Mouse (Mus musculus): ENCODE data around the gene Sptlc2.

The Sptlc2 gene

DNA sequence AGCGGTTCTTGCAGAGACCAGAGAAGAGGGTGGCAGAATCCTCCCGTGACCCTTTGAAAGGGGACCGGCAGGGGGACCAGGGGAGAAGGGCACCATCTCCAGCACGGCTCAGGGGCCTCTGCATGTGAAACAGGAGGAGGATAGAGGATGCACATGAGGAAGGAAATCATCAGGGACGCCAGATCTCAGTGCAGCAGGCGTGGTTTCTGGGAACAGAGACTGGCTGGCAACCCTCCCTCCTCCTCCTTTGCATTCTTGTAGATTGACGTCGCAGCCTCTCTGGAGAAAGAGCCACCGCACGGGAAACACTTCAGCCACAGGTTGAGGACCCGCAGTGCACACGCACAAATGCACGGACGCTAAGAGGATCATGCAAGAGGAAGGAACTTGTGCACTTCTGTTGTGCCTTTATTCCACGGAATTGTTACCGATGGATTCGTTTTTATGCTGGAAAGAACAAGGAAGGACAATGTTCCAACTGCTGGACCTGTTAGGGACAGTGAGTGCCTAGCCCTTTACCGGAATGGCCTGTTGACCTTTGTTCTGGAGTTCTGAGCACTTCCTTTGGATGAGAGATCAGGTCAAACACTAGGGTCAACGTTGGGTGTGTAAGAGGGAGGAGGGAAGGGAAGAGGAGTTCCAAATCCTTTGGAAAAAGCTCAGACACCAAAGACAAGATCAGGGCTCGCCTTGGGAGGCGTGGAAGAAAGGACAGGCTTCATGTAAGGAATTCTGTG is 19.9 kb upstream of the Sptlc2 start:
- DNase-seq (ENCODE audit: low read depth, low spot score) = no peak

DNA sequence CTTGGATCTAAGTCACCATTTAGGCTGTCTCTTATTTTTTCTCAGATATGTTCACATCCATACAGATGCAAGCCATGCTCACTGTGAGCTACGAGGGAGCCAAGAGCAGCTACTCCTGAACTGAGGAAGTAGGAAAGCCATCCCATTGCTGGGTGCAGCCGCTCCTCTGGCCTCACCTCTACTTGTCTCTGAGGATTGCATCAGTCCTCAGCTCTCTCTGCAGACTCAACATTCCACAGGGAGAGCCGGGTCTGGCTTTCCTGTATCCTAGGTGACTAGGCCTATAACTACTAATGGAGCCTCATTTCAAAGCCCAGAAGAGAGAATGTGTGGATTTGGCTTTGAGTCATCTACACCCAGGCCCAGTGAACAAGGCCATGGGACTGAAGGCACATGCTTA is 17.6 kb upstream of the Sptlc2 start:
- Histone ChIP-seq H3K27me3 (ENCODE audit: control insufficient read depth, insufficient read depth, low read length, poor library complexity, severe bottlenecking) (no peaks in the 10 kb centered on the region; the same call in 1 of the 2 replicates), H3K36me3 (ENCODE audit: control insufficient read depth, insufficient read depth, low read length, poor library complexity, severe bottlenecking) (no peaks in the 10 kb centered on the region)
- DNase-seq (ENCODE audit: low read depth, low spot score) = no peak

More for the DNA sequence above, 19.9 kb upstream of the Sptlc2 start:
- H3K36me3 ChIP-seq (ENCODE audit: control insufficient read depth, insufficient read depth, low read length, poor library complexity, severe bottlenecking) = no peaks in the 10 kb centered on the region
- H3K27me3 ChIP-seq (ENCODE audit: control insufficient read depth, insufficient read depth, low read length, poor library complexity, severe bottlenecking) = no peaks in the 10 kb centered on the region; the same call in 1 of the 2 replicates

DNA sequence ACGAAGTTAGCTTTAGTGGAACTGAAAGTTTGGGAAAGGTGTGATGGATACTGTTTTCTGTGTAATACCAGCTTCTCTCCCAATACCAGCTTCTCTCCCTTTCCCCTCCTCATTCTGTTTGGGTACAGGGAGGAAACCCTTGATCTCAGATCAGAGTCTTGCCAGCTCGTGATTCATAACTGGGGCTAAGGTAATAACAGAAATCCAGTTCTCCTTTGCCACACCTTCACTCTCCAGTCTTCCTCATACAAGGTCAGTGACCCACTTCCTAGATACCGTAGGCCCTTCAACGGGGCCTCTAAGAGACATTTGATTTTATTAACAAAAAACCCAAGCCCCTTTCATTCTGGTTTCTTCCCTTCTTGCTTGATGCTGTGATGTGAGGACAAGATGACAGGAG is 17.0 kb upstream of the Sptlc2 start:
- DNase-seq (ENCODE audit: low read depth, low spot score) = no peak
- H3K27me3 ChIP-seq (ENCODE audit: control insufficient read depth, insufficient read depth, low read length, poor library complexity, severe bottlenecking) = no peaks in the 10 kb centered on the region; the same call in 1 of the 2 replicates
- no peaks in the 10 kb centered on the region for H3K36me3 ChIP-seq (ENCODE audit: control insufficient read depth, insufficient read depth, low read length, poor library complexity, severe bottlenecking)

DNA sequence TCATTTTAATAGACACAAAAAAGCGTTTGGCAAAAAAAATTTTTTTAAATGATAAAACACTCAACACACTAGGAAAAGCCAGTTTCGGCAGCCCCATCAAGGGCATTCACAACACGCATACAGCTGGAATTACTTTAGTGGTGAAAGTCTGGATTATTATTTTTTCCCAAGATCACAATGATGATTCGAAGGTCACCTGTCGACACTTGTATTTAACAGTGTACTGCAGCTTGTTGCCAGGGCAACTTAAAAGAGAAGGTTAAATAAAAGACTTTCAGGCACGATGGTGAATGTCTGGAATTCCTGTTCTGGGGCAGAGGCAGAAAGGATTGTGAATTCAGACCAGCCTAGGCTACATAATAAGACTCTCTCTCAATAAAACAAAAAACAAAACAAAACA is 13.7 kb upstream of the Sptlc2 start:
- Histone ChIP-seq H3K27me3 (ENCODE audit: control insufficient read depth, insufficient read depth, low read length, poor library complexity, severe bottlenecking) (no peaks in the 10 kb centered on the region), H3K36me3 (ENCODE audit: control insufficient read depth, insufficient read depth, low read length, poor library complexity, severe bottlenecking) (no peaks in the 10 kb centered on the region)
- no peak for DNase-seq (ENCODE audit: low read depth, low spot score)

DNA sequence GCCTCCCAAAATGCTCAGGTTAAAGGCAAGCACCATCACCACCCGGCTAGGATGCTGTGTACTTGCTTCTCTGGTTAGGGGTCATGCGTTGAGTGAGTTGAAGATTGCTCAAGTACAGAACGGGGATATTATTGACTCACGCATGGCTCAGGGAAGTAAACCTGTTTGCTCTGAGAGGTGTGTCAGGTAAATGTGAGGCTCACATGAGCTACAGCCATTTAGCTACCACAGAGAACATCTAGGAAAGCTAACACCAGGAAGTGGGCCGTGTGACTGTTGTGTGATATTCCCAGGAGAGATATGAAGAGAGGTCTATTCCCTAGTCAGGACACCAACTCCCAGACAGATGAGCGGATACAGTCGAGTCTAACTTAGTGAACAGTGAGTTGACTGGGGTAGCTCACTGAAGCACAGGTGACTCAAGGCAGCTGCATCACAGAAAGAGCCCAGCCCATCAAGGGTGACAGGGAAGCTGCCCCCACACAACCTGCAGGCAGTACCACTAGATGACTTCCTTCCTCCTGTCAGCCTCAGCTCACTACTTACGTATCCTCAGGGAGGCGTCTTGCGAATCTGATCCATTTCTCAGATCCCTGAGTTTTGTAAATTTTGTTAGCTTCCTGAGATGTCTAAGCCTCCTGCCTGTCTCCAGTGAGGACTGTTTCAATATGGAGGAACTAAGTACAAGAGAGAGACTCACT is 11.1 kb upstream of the Sptlc2 start:
- H3K27me3 ChIP-seq (ENCODE audit: control insufficient read depth, insufficient read depth, low read length, poor library complexity, severe bottlenecking) = no peaks in the 10 kb centered on the region
- H3K36me3 ChIP-seq (ENCODE audit: control insufficient read depth, insufficient read depth, low read length, poor library complexity, severe bottlenecking) = no peaks in the 10 kb centered on the region
- no peak for DNase-seq (ENCODE audit: low read depth, low spot score)

DNA sequence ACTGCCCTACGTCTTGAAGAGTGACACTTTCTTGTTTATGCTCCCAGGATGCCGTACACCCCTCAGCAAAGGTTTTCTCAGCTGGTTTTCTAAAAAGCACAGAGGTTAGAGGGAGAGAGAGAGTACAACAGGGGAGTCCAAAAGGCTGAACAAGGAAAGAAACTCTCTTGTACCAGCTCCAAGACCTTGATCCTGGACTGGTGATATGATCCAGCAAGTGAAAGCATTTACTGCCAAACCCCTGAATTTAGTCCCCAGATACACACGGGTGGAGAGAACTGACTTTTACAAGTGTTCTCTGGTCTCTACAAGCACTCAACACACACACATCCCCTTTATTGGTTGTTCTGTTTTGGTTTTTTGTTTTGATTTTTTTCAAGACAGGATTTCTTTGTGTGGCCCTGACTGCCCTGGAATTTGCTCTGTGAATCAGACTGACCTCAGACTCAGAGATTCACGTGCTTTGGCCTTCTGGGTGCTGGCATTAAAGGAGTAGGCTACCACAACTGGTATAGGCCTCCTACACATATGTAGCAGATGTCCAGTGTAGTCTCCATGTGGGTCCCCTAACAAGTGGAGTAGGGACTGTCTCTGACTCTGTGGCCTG is 9.8 kb upstream of the Sptlc2 start:
- no peaks in the 10 kb centered on the region for H3K36me3 ChIP-seq (ENCODE audit: control insufficient read depth, insufficient read depth, low read length, poor library complexity, severe bottlenecking)
- H3K27me3 ChIP-seq (ENCODE audit: control insufficient read depth, insufficient read depth, low read length, poor library complexity, severe bottlenecking) = no peaks in the 10 kb centered on the region
- DNase-seq (ENCODE audit: low read depth, low spot score) = no peak

DNA sequence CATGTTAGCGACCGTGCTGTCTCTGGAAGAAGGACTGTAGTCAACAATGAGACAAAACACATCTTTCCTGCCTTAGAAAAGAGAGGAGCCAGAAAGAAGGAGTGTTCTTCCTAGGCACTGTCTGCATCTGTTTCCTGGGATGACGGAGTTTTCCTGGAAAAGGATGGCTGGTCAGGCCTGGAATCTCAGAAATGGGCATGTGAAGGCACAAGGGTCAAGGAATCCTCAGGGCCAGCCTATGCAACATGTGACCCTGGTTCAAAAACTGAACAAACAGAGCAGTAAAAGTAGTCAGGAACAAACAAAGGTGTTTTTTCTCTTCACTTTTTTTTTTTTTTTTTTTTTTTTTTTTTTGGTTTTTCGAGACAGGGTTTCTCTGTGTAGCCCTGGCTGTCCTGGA is 9.0 kb upstream of the Sptlc2 start:
- H3K36me3 ChIP-seq (ENCODE audit: control insufficient read depth, insufficient read depth, low read length, poor library complexity, severe bottlenecking) = no peaks in the 10 kb centered on the region
- DNase-seq (ENCODE audit: low read depth, low spot score) = no peak
- no peaks in the 10 kb centered on the region for H3K27me3 ChIP-seq (ENCODE audit: control insufficient read depth, insufficient read depth, low read length, poor library complexity, severe bottlenecking)

DNA sequence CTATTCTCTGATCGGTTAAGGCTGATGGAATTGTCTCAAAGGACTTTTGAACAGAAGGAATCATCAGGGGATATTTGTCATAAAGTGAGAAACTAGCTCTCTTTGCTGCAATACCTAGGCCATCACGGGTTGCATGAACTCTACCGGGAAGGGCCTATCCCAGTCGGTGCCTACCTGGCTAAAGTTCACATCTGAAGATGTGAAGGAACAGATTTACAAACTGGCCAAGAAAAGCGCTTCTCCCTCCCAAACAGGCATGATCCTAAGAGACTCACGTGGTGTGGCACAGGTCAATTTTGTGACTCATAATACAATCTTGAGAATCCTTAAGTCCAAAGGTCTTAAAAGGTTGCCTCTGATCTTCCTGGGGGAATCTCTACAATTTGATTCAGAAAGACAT is 6.2 kb upstream of the Sptlc2 start:
- no peaks in the 10 kb centered on the region for H3K27me3 ChIP-seq (ENCODE audit: control insufficient read depth, insufficient read depth, low read length, poor library complexity, severe bottlenecking)
- DNase-seq (ENCODE audit: low read depth, low spot score) = no peak
- no peaks in the 10 kb centered on the region for H3K36me3 ChIP-seq (ENCODE audit: control insufficient read depth, insufficient read depth, low read length, poor library complexity, severe bottlenecking)

DNA sequence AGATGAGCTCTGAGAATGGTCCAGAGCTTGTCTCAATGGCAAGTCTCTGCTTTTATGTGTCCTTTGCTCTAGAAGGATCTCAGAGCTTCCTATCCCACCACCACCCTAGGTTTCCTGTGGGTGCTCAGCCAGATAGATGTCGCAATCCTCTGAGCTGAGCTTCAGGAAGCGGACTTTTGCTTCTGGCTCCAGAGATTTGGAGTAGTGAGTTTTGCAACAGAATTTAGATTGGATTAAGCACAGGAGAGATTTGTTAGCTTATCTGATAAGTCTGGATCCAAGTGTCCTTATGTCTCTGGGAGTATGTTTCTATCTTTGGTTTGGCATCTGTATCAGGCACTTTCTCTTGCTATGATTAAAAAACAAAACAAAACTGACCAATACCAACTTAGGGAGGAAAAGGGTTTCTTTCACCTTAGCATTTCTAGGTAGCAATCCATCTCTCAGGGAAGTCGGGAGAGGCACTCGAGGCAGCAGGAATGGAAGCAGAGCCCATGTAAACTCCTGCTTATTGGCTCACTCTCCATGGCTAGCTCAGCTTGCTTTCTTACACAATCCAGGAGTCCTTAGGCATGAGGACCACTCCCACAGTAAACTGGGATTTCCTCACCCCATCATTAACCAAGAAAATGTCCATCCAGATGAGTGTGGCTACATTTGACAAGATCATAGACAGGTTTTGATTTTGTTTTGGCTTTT is 5.4 kb upstream of the Sptlc2 start:
- H3K36me3 ChIP-seq (ENCODE audit: control insufficient read depth, insufficient read depth, low read length, poor library complexity, severe bottlenecking) = no peaks in the 10 kb centered on the region
- no peak for DNase-seq (ENCODE audit: low read depth, low spot score)

DNA sequence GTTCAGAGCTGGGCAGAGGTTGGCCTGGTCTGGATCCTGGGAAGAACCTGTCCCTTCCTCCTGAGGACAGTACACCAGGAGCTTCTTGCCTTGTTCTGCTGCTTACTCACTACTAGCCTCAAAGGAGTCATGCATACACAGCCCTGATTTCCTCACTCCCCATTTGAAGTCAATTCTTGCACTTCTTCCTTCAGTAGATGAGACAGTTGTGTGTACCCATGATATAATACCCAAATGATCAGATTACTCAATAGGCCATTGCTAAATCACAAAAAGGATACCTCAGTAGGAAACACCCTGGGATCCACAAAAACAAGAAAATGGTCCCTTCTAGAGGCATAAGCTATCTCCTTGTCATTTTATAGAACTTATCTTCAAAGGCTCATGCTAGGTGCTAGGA is 3.2 kb upstream of the Sptlc2 start:
- no peaks in the 10 kb centered on the region for H3K27me3 ChIP-seq (ENCODE audit: control insufficient read depth, insufficient read depth, low read length, poor library complexity, severe bottlenecking)
- no peaks in the 10 kb centered on the region for H3K36me3 ChIP-seq (ENCODE audit: control insufficient read depth, insufficient read depth, low read length, poor library complexity, severe bottlenecking)
- no peak for DNase-seq (ENCODE audit: low read depth, low spot score)

More for the DNA sequence above, 5.4 kb upstream of the Sptlc2 start:
- H3K27me3 ChIP-seq (ENCODE audit: control insufficient read depth, insufficient read depth, low read length, poor library complexity, severe bottlenecking) = no peaks in the 10 kb centered on the region

DNA sequence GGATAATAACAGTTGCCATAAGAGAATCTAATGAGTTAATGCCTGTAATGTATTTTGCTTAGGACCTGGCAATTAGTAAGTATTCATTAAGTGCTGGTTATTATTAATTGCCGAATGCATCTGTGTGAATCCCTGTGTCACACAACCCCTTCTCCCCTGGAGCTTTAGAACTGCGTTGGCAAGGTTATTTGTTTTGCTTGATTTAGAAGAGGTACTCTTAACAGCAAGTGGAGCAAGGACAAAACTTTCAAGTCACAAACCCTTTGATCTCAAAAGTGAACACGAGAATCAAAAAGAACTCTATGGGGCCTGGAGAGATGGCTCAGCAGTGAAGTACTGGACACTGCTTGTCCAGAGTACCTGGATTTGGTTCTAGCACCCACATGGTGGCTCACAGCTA is 1.1 kb upstream of the Sptlc2 start:
- Histone ChIP-seq H3K27me3 (ENCODE audit: control insufficient read depth, insufficient read depth, low read length, poor library complexity, severe bottlenecking) (no peaks in the 10 kb centered on the region), H3K36me3 (ENCODE audit: control insufficient read depth, insufficient read depth, low read length, poor library complexity, severe bottlenecking) (no peaks in the 10 kb centered on the region)
- DNase-seq (ENCODE audit: low read depth, low spot score) = no peak

DNA sequence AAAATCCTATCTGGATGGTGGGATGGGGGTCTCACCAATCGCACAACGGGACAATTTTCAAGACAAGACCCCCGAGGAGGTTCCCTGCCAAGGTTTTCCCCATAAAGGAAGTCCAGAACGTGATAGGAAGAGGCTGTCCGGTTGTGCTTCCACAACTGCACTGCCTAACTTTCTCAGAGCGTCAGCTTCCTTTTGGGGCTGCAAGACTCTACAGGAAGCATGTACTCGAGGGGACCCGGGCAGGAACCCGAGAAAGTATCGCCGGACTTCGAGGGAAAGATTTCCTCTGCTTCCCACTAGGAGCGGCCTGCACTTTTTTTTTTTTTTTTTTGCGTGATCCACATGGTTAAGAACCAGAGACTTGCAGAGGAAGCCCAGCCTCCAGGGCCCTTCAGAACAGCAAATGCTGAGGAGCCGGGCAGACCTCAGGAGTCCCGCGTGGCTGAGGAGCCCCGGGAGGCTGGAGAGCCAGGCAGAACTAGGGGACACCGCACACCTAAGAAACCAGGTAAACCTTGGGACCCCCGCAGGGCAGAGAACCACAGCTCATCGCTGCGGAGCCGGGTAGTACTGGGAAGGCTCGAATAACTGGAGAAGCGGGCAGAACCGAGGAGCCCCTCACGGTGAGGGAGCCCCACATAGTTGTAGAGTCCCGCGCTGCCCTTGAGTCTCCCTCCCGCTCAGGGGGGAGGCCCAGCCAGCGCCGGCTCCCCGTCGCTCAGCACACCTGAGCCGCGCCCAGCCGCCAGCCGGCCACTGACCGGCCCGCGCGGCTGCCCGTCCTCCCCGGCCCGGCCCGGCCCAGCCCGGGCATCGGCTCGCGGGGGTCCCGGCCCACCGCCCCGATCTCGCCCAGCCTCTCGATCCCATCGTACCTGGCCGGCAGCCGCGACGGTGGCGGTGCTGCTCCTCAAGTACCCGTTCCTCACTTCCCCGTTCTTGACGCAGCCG is 709 bp downstream of the Sptlc2 start:
- H3K36me3 ChIP-seq (ENCODE audit: control insufficient read depth, insufficient read depth, low read length, poor library complexity, severe bottlenecking) = no peaks in the 10 kb centered on the region
- DNase-seq (ENCODE audit: low read depth, low spot score) = peak; percentile 18
- no peaks in the 10 kb centered on the region for H3K27me3 ChIP-seq (ENCODE audit: control insufficient read depth, insufficient read depth, low read length, poor library complexity, severe bottlenecking)

DNA sequence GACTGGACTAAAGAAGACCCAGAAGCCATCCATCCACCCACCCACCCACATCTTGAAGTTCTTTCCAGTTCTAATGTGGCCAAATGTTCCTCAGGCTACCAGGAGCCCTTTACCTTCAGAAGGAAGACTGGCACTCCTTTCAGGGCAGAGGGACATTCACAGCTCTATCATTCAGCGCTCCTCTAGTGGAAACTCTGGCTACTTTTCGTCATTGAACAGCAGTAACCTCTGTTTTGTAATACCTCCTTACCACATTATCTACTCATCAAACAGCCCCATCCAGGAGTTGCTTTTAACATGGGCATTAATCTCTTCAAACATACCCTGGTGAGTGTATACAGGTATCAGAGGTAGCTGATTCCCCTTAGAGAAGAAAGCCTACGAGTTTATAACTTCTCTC is 3.1 kb downstream of the Sptlc2 start:
- Histone ChIP-seq H3K27me3 (ENCODE audit: control insufficient read depth, insufficient read depth, low read length, poor library complexity, severe bottlenecking) (no peaks in the 10 kb centered on the region), H3K36me3 (ENCODE audit: control insufficient read depth, insufficient read depth, low read length, poor library complexity, severe bottlenecking) (no peaks in the 10 kb centered on the region)
- no peak for DNase-seq (ENCODE audit: low read depth, low spot score)

DNA sequence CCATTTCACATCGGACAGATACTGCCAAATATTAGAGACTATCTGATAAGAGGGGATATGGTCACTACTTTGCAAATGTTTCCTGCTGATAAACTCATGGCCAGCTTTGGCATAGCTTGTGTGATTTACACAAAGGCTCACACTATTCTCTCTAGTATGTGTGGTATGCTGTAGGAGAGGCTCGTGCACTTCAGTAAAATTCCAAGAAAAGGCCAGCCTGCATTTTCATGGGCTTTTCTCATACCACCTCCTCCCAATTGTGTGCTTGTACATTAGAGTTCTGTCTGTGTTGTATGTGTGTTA is 6.8 kb downstream of the Sptlc2 start:
- no peak for DNase-seq (ENCODE audit: low read depth, low spot score)
- no peaks in the 10 kb centered on the region for H3K36me3 ChIP-seq (ENCODE audit: control insufficient read depth, insufficient read depth, low read length, poor library complexity, severe bottlenecking)
- H3K27me3 ChIP-seq (ENCODE audit: control insufficient read depth, insufficient read depth, low read length, poor library complexity, severe bottlenecking) = no peaks in the 10 kb centered on the region
